Mouse (Mus musculus): Measurements from ENCODE around the gene Tcta.

The Tcta gene

DNA sequence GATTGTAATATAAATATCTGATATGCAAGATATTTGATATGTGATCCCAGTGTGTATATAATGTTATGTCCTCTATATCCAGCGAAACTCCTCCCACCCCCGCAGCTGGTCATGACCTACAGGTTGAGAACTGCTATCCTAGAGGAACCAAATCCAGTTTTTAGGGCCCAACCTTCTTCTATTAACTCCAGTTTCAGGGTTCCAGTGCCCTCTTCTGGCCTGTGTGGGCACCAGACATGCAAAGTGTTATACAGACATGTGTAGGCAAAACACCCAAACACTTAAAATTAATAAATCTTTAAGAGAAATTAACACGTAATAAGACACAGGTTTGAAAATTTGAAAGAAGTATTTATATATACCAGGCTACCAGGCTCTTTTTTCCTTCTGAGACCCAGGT is 11.6 kb upstream of the Tcta start:
- DNase-seq (ENCODE audit: low read depth, low spot score) = peak; percentile 27

DNA sequence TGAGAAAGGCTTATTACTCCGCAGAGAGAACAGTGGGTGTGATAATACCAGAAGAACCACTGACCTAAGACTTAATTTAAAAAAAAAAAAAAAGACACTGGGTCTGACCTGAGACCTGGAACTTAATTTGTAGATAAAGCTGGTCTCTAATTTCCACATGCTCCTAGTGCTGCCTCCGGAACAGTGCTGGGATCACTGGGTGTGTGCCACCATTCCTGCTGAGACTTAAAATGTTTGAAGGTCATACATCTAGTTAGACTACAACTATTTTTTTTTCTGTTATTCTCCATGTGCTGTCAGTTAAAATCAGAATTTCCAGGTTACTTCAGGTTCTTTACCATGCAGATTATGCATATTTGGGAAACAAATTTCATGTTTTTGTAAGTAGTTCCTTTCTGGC is 2.2 kb upstream of the Tcta start:
- DNase-seq (ENCODE audit: low read depth, low spot score) = no peak

DNA sequence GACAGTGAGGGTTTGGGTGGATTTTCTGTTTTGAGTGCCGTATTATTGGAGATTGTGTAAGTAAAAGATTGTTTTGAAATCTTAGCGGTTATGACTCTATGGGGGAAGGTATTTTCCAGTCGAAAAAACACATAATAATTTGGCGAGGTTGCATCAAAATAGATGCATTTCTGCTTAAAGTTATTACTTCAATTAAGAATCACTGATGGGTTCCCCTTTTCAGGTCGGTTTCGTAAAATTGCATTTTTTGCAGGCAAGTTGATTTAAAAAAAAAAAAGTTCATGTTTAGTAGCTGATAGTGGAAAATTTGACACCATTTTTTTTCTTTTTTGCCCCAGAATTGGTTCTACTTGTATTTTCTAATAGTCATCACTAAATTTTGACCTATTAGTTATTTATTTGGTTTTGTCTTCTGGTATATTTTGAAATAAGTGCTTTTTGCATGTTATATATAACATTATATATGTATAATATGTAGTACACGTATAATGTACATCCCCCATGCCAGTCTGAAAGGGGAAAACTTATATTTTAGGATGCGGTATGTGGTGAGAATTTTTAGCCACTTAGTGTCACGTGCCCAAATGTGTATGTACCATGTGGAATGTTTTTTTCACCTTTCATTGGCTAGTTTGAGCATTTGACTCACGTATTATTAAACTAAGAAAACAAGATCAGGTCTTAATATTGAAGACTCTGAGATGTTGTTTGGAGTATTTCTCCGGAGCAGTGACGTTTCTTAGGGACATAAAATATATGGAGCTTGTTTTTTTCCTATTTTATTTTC is 1.3 kb upstream of the Tcta start:
- DNase-seq (ENCODE audit: low read depth, low spot score) = no peak

DNA sequence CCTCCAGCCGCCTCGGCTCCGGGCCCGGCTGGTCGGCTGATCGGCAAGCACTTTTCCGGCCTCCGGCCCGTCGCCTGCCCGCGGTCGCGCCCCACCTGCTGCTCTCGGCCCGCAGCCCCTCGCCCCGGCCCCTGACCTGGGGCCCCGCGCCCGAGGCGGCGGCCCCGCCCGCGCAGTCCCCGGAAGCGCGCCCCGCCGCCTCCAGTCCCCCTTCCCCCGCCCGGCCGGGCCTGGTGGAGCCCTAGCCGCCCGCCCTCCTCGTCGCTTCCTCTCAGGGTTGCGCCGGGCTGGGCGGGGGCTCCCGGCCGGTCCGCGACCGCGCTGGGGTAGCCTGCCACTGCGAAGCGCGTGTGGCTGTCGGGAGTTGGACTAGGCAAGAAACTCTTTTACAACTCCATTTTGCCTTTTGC is 616 bp upstream of the Tcta start:
- peak; percentile 90 for DNase-seq (ENCODE audit: low read depth, low spot score)

DNA sequence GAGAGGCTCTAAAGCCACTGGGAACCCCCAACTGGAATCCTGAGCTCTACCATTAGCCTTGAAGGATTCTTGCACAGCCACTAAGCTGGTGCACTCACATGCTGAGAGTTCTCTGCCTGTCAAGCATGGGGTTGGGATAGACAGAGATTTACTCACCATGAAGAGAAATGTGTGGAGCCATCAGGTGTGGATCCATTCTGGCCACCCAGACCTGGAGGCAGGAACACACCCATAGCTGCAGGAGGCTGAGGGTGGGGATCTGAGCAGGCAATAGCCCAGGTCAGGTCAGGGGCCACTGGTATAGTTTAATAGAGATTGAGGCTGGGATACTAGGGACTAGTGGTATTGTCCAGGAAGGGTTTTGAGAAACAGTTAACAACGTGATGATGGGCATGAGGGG is 790 bp downstream of the Tcta start:
- DNase-seq (ENCODE audit: low read depth, low spot score) = no peak

DNA sequence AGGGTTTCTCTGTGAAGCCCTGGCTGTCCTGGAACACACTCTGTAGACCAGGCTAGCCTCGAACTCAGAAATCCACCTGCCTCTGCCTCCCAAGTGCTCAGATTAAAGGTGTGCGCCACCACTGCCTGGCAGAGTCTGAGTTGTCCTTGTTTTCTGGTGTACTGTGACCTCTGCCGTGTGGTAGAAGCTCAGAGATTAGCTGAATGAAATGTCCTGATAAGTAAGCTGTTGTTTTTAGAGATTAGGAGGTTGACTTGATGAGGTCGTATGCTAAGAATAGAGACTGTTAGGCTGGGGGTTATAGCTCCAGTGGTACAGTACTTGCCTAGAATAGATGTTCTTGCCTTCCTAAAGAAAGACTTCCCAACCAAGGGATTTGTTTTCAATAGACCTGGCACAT is 1.2 kb downstream of the Tcta start:
- no peak for DNase-seq (ENCODE audit: low read depth, low spot score)

DNA sequence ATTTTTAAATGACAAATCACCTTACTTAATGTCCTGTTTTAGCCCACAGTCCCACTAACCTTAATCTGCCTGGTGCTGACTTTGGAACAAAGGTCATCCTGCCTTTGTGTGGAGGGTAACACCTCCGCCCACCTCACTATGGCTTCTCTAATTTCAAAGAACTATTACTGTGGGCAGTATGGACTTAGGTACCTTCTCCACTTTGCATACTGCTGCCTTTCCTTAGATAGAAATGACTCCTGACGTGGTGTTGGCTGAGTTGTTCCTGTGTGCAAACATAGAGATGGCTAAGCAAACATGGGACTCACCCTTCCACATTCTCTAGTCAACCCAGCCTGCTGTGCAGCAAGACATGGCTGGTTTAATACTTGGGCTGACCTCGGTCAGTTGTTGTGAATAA is 4.1 kb downstream of the Tcta start:
- DNase-seq (ENCODE audit: low read depth, low spot score) = peak; percentile 73

DNA sequence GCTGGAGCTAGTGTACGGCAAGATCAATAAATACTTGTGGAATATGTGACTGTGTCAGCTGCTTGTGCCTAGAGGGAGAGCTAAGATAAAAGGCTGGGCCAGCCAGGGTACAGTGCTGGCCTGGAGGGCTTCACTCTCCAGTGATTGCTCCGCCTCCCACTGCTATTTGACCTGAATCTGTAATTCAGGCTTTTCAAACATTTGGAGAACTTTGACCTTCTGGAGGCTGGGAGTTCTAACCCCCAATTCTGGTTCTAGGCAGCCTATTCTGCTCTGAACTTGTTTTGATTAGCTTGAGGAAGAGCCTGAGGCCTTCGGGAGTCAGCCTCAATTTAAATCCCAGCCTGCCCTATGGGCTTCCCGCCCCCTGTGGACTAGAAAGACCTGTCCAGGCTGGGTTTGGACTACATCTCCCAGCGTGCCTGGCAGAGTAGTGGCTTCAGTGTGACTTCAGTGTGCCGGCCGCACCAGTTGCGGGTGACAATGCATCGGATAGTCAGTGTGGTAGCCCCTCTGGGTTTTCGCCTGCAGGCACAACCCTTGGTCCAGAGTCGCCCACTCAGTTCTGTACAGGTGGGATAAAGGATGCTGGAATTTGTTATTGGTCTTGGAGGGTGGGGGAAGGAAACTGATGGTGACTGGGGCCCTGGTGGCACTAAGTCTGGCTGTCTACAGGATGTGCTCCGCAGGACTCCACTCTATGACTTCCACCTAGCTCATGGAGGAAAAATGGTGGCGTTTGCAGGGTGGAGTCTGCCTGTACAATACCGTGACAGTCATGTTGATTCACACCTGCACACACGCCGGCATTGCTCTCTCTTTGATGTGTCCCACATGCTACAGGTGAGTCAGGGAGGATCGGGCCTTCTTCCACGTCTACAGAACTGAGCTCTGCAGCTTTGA is 9.3 kb downstream of the Tcta start, which contains the start of gene Amt:
Amt (plus strand) TSS at position 401 of the 903 bp plus-strand sequence.
- peak; percentile 99 for DNase-seq (ENCODE audit: low read depth, low spot score)

DNA sequence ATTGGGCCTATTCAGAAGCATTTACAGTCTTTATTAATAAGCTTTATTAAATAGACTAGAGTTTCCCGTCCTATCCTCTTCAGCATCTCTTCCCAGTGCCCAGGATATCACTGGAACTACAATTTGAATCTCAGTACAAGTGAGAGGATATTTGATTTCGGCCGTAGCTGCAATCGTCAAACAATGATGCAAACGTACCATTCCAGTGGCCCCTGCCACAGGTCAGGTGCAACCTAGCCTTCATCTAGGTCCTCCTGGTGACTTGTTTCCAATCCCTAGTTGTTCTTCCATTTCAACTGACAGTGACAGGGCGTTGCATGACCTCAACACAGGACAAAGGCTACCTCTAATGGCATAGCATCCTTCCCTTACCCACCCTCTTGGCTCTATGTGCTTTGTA is 15.2 kb downstream of the Tcta start:
- no peak for DNase-seq (ENCODE audit: low read depth, low spot score)

DNA sequence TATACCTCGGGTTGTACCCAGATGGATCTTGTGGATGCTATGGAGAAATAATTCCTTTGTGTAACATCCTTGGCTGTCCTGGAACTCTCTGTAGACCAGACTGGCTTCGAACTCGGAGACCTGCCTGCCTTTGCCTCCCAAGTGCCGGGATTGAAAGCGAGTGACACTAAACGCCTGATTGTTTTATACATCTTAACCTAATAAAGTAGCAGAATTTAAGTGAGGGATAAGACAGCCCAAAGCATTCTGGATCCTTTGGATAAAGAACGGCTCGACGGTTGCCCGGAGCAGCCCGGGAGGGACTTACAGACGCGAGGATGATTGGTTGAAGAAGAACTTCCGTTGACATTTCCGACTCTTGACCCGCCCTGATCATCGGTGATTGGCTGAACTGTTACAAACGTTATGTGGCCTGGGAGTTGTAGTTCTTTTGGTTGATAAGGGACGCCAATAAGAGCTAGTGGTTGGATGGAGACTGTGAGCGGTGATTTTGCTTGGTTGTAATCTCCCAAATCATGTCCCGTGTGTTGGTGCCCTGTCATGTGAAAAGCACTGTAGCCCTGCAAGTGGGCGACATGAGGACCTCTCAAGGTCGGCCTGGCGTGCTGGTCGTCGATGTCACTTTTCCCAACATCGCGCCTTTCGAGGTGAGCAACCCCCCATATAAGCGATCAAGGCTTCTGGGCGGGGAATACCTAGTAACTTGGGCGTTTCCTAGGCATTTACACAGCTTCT is 15.8 kb downstream of the Tcta start, which contains the start of gene Nicn1:
Nicn1 (plus strand) TSS at position 414 of the 735 bp plus-strand sequence.
- DNase-seq (ENCODE audit: low read depth, low spot score) = peak; percentile 97

DNA sequence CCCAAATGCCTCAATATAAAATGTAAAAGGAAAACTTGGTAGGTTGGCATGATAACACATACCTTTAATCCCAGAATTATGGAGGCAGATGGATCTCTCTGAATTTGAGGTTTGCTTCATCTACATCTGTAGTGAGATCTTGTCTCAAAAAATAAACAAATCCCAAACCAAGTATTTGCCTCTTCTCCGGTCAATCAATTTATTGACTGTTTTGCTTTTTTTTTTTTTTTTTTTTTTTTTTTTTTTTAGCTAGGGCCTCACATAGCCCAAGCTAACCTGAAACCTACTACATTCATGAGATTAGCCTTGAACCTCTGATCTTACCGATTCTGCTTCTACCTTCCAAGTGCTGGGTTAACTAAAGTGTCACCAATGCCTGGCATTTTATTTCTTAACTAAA is 16.6 kb downstream of the Tcta start:
- DNase-seq (ENCODE audit: low read depth, low spot score) = no peak

DNA sequence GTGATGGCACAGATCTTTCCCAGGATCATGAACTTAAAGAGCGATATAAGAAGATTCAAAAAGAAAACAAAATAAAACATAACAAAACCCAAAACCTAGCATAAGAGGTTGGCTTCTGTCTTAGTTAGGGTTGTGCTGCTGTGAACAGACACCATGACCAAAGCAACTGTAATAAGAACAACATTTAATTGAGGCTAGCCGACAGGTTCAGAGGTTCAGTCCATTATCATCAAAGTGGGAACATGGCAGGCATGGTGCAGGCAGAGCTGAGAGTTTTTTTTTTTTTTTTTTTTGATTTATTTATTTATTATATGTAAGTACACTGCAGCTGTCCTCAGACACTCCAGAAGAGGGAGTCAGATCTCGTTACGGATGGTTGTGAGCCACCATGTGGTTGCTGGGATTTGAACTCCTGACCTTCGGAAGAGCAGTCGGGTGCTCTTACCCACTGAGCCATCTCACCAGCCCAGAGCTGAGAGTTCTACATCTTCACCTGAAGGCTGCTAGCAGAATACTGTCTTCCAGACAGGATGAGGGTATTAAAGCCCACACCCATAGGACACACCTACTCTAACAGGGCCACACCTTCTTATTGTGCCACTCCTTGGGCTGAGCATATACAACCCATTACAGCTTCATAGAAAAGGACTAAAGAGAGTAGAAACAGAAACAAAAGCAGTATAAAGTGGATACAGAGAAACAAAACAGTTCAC is 18.3 kb downstream of the Tcta start:
- DNase-seq (ENCODE audit: low read depth, low spot score) = peak; percentile 71

DNA sequence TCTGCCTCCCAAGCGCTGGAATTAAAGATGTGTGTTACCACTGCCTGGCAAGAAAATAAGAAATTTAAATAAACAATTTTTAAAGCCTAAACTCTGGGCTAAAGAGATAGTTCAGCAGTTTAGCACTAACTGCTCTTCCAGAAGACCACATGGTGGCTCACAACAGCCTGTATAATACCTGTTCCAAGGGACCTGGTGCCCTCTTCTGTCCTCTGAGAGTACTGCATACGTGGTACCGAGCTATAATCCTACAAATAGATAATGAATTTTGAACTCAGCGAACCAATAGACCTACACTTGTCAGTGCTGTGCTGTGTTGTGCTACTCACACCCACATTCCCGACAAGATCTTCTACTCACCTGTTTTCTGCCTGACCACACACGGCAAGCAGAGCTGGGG is 21.6 kb downstream of the Tcta start:
- DNase-seq (ENCODE audit: low read depth, low spot score) = peak; percentile 84

DNA sequence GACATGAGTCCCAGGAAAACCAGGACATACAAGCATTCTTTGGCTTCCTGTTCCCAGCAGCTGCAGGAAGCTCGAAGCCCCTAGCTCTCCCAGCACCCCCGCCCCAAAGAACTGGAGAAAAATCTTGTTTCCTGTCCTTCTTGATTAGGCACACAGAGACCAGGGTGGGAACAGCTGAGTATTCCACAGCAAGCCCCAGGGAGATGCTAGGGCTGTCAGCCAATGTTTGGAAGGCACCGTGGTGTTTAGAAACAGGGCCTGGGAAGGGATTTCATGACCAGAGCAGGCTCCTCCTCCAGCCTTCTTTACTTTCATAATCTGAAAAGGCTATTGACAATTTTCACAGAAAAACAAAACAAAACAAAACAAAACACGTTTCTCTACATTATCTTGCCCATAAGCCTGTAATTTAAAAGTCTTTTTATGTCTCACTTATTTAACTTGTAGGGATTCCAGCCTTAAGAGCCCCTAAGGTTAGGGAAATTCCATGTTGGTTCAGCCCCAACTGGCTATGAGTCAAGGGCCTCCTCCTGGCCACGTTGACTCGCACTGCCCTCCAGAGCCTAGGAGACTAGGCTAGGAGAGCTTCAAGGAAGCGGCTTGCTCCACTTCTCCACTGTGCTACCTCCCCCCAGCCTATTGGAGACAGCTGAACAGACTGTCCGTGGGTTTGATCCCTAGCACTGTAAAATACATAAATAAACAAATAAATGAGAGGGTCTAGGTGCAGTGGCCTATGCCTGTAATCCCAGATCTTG is 25.7 kb downstream of the Tcta start:
- DNase-seq (ENCODE audit: low read depth, low spot score) = no peak

DNA sequence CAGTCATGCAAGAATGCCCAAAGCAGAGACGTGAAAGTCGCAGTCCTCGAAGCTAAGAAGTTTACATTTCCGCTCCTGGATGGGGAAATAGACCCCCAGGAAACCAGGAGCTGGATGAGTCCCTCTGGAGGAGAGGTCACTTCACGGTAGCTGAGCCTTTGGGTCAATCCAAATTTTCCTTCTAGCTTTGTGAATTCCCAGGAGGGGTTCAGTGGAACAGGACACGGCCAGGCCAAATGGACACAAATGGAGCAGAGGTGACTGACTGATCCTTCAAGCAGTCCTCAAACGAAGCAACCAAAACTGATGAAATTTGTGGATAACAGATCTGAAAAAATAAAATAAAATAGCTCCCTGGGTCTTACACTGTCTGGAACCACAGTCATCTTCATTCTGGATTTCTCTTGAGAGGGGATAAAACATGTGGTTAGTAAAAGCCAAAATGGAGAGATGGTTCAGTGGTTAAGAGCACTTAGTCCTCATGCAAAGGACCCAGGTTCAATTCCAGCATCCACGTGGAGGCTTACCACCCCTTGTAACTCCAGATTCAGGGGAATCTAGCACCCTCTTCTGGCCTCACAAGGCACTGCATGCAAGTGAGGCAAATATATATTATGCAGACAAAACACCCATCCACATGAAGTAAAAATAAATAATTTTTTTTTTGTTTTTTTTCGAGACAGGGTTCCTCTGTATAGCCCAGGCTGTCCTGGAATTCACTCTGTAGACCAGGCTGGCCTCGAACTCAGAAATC is 27.1 kb downstream of the Tcta start:
- DNase-seq (ENCODE audit: low read depth, low spot score) = peak; percentile 82

DNA sequence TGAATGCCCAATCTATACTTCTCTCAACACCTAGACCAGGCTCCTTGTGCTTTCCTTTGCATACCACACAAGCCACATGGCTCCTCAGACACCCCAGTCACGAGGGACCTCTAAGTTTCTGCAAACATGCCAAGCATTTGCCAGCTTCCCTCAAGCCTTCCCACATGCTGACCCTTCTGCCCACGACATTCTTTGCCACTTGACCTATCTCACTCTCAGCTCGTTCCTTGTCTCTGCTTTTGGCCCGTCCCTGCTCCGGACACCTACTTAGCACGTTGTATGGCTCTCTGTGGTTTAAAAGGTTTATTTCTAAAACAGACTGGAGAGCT is 30.7 kb downstream of the Tcta start:
- no peak for DNase-seq (ENCODE audit: low read depth, low spot score)

DNA sequence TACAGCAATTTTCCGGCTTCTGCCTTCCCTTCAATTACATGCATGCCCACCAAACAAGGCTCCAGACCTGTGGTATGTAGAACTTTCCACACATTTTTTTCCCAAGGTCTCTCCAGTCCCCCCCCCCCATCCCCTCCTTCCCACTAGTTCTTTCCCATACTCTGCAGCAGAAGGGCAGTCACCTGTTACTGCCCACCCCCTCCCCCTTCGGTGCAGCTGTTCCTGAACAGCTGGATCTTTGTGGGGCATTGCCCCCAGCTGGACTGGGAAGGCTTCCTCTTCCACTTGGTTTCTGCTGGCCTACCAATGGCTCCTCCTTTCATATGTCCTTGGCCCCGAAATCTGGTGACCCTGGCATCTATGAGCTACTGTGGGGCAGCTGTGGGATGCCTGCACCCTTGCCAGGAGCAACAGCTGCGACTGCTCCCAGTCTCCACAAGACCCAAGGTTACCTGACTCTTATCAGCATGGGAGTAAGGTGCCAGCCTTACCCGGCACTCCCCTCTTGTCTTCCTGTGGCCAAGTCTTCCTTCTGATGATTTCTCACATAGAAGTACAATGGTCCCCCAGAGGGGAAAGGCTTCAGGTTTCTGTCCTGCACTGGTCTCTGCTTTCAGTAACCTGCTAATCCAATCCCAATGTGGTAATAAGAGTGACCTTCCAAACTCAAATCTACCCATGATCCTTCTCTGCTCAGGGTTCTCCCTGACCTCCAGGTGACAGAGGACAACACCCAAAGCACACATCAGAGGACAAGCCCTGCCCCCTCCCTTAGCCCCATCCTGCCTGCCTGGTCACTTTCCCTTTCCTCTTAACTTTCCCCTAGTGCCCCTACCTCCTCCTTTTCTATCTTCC is 31.3 kb downstream of the Tcta start:
- DNase-seq (ENCODE audit: low read depth, low spot score) = no peak

DNA sequence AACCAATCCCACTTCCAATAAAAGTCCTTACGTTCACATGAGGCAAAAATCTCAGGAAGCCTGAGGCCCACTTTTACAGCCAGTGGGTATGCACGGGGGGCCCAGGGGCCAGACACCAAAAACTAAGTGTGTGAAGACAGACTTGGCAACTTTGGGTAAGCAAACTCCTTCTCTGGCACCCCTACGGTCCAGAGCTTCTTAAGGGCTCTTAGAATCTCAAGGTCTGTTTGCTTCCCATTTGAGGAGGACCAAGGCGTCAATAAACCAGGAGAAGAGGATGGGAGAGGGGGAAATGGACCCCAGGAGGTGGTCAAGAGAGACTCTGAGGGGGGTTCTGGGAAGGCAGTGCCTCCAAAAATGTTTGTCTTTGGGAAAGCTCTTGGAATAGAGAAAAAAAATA is 32.5 kb downstream of the Tcta start:
- no peak for DNase-seq (ENCODE audit: low read depth, low spot score)

DNA sequence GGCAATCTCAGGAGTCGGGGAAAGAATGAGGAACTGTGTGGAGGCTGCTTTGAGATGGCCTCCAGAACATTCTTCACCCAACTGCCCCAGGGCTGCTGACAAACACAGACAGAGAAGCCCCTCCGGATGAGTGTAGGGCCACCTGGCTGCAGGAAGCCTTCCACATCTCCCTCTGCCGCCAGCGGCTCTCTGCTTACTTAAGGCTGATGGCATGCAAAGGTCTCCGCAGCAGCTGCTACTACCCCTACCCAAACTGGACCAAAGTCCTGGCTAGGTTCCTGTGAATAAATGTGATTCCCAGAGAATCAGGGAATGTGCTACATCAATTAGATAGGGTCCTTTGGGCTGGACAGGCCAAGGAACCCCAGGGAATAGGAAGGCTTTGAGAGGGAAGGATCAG is 33.3 kb downstream of the Tcta start:
- DNase-seq (ENCODE audit: low read depth, low spot score) = no peak

All from ZHBTc4 (cell line).